Mouse (Mus musculus): ENCODE data around the gene Pxylp1. TPM values are rescaled to one million over a fixed set of nuclear protein-coding genes. Genes with fewer than 3 reads are reported as not detected.

Pxylp1 gene
- polyA plus RNA-seq, 1 experiment from 2014 or later, result 27.9 TPM

DNA sequence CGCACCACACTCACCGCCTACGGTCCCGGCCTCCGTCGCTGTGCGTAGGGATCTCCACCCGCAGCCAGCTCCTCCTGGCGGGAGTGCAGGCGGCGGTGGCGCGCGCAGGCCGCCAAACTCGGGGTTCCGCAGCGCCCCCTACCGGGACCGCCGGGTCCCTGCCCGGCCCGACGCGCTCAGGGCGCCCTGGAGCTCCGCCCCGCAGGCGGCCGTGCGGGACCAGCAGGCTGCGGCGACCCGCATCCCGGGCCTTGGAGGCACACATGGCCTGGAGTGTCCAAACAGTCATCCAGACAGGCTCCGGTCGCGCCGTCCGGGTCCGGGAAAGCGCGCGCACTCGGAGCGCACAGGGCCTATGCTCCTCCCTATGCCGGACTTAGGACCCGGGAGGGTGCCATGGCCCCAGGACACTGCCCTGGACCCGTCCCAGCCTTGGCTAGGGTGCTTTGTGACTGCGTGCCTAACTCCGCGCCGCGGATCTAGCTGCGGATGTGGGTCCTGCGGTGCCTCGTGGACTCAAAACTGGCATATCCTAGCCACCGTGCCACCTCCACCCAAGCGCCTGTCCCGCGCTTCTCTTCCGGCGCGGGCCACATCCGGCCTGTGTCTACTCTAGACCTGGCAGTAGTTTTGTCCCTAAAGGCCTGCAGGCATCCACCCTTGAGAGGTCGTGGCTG lies 3.0 kb downstream of the Pxylp1 start:
- Histone ChIP-seq H3K27ac (no peak overlapping the region), H3K27me3 (peaks cover 12% of the 10 kb centered on the region; the same call in 1 of the 2 replicates), H3K4me2 (peak overlapping the region; percentile 93), H3K36me3 (no peaks in the 10 kb centered on the region), H3K4me3 (peak overlapping the region; percentile 68), H3K9me3 (no peaks in the 10 kb centered on the region), H3K9ac (peak overlapping the region; percentile 76), H3K4me1 (peaks cover 17% of the 10 kb centered on the region)
- peak; percentile 73 for ATAC-seq (ENCODE audit: insufficient number of reproducible peaks, low FRiP score, low TSS enrichment, low read depth)
- under 1% methylated on average over 66 of the region's 66 CpGs for WGBS

GRCm38 (mm10) chr9:96888742-96889344 lies 3.6 kb downstream of the Pxylp1 start:
- H3K36me3 ChIP-seq, result no peaks in the 10 kb centered on the region
- peak; percentile 22; the same call in 1 of the 2 replicates for ATAC-seq (ENCODE audit: insufficient number of reproducible peaks, low FRiP score, low TSS enrichment, low read depth)
- WGBS, result under 1% methylated on average over 37 of the region's 37 CpGs

GRCm38 (mm10) chr9:96887954-96888353 lies 4.5 kb downstream of the Pxylp1 start:
- Histone ChIP-seq H3K27me3 (peaks cover 12% of the 10 kb centered on the region; the same call in 1 of the 2 replicates), H3K4me1 (peaks cover 17% of the 10 kb centered on the region), H3K36me3 (no peaks in the 10 kb centered on the region), H3K9me3 (no peaks in the 10 kb centered on the region), H3K27ac (no peak overlapping the region), H3K9ac (no peak overlapping the region), H3K4me2 (peak overlapping the region; percentile 93; the same call in 1 of the 2 replicates), H3K4me3 (peak overlapping the region; percentile 68)
- 30% methylated on average over 6 of the region's 6 CpGs for whole genome bisulfite sequencing
- ATAC-seq (ENCODE audit: insufficient number of reproducible peaks, low FRiP score, low TSS enrichment, low read depth), result no peak

More at GRCm38 (mm10) chr9:96888742-96889344, 3.6 kb downstream of the Pxylp1 start:
- H3K27me3 ChIP-seq, result peaks cover 12% of the 10 kb centered on the region; the same call in 1 of the 2 replicates
- peak overlapping the region; percentile 68 for H3K4me3 ChIP-seq
- H3K4me1 ChIP-seq, result peaks cover 17% of the 10 kb centered on the region
- peak overlapping the region; percentile 76 for H3K9ac ChIP-seq
- peak overlapping the region; percentile 93 for H3K4me2 ChIP-seq
- no peak overlapping the region for H3K27ac ChIP-seq
- H3K9me3 ChIP-seq, result no peaks in the 10 kb centered on the region

GRCm38 (mm10) chr9:96887492-96887891 lies 5.0 kb downstream of the Pxylp1 start:
- Histone ChIP-seq H3K4me2 (no peak overlapping the region), H3K27me3 (peaks cover 12% of the 10 kb centered on the region; the same call in 1 of the 2 replicates), H3K9me3 (no peaks in the 10 kb centered on the region), H3K9ac (no peak overlapping the region), H3K27ac (no peak overlapping the region), H3K4me1 (peaks cover 17% of the 10 kb centered on the region), H3K36me3 (no peaks in the 10 kb centered on the region), H3K4me3 (0 out of 2 replicates have a peak overlapping the region, but pooled peaks have one; percentile 68)
- no peak for ATAC-seq (ENCODE audit: insufficient number of reproducible peaks, low FRiP score, low TSS enrichment, low read depth)

GRCm38 (mm10) chr9:96885781-96886180 lies 6.7 kb downstream of the Pxylp1 start:
- Histone ChIP-seq H3K9ac (no peak overlapping the region), H3K27ac (no peak overlapping the region), H3K4me2 (no peak overlapping the region), H3K9me3 (no peaks in the 10 kb centered on the region), H3K4me3 (no peak overlapping the region), H3K36me3 (no peaks in the 10 kb centered on the region), H3K27me3 (peaks cover 11% of the 10 kb centered on the region; the same call in 1 of the 2 replicates), H3K4me1 (peaks cover 17% of the 10 kb centered on the region)
- 66% methylated on average over 3 of the region's 3 CpGs for WGBS
- no peak for ATAC-seq (ENCODE audit: insufficient number of reproducible peaks, low FRiP score, low TSS enrichment, low read depth)

- Histone ChIP-seq H3K4me2 (no peak overlapping the region), H3K9ac (no peak overlapping the region), H3K4me1 (peaks cover 1% of the 10 kb centered on the region; the same call in 1 of the 2 replicates), H3K4me3 (no peak overlapping the region), H3K27ac (no peak overlapping the region), H3K27me3 (peaks cover 5% of the 10 kb centered on the region; the same call in 1 of the 2 replicates), H3K9me3 (no peaks in the 10 kb centered on the region), H3K36me3 (no peaks in the 10 kb centered on the region)
- no peak for ATAC-seq (ENCODE audit: insufficient number of reproducible peaks, low FRiP score, low TSS enrichment, low read depth)
- 86% methylated on average over 20 of the region's 20 CpGs for WGBS
Measured at GRCm38 (mm10) chr9:96882496-96883265, 9.8 kb downstream of the Pxylp1 start.

DNA sequence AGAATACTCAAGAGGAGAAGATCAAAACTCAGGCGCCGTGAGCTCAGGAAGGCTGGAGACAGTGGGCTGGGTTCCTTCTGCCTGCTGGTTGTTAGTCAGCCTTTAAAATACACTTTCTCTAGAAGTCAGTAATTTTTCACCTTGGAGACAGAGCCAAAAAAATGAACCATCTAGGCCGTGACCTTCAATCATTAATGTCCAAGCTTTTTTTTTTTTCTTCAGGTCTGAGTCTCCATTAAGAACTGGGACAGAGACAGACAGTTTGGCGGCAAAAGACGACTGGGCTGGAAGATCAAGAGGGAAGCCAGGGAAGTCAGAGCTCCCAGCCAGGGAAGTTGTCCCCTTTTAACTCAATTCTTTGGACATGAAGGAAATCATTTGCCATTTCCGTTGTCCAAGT lies 10.6 kb downstream of the Pxylp1 start:
- no peaks in the 10 kb centered on the region for H3K4me1 ChIP-seq
- H3K4me3 ChIP-seq, result no peak overlapping the region
- H3K27me3 ChIP-seq, result 0 out of 2 replicates have a peak, but pooled peaks cover 1% of the 10 kb centered on the region
- no peaks in the 10 kb centered on the region for H3K36me3 ChIP-seq
- no peak for ATAC-seq (ENCODE audit: insufficient number of reproducible peaks, low FRiP score, low TSS enrichment, low read depth)
- 67% methylated on average over 6 of the region's 6 CpGs for WGBS
- no peaks in the 10 kb centered on the region for H3K9me3 ChIP-seq
- no peak overlapping the region for H3K4me2 ChIP-seq
- no peak overlapping the region for H3K9ac ChIP-seq
- no peak overlapping the region for H3K27ac ChIP-seq

- H3K9me3 ChIP-seq, result no peaks in the 10 kb centered on the region
- H3K27ac ChIP-seq, result no peak overlapping the region
- peaks cover 6% of the 10 kb centered on the region for H3K4me1 ChIP-seq
- no peak overlapping the region for H3K9ac ChIP-seq
- H3K4me3 ChIP-seq, result no peak overlapping the region
- H3K4me2 ChIP-seq, result no peak overlapping the region
- no peaks in the 10 kb centered on the region for H3K36me3 ChIP-seq
- ATAC-seq (ENCODE audit: insufficient number of reproducible peaks, low FRiP score, low TSS enrichment, low read depth), result no peak
- 81% methylated on average over 6 of the region's 6 CpGs for WGBS
- no peaks in the 10 kb centered on the region for H3K27me3 ChIP-seq
Measured at GRCm38 (mm10) chr9:96879024-96879423, 13.4 kb downstream of the Pxylp1 start.

GRCm38 (mm10) chr9:96878464-96878863 lies 14.0 kb downstream of the Pxylp1 start:
- Histone ChIP-seq H3K9ac (no peak overlapping the region), H3K27ac (no peak overlapping the region), H3K4me3 (no peak overlapping the region), H3K4me2 (no peak overlapping the region), H3K9me3 (no peaks in the 10 kb centered on the region), H3K36me3 (no peaks in the 10 kb centered on the region), H3K27me3 (no peaks in the 10 kb centered on the region), H3K4me1 (peaks cover 6% of the 10 kb centered on the region)
- 40% methylated on average over 4 of the region's 4 CpGs for WGBS
- ATAC-seq (ENCODE audit: insufficient number of reproducible peaks, low FRiP score, low TSS enrichment, low read depth), result no peak

DNA sequence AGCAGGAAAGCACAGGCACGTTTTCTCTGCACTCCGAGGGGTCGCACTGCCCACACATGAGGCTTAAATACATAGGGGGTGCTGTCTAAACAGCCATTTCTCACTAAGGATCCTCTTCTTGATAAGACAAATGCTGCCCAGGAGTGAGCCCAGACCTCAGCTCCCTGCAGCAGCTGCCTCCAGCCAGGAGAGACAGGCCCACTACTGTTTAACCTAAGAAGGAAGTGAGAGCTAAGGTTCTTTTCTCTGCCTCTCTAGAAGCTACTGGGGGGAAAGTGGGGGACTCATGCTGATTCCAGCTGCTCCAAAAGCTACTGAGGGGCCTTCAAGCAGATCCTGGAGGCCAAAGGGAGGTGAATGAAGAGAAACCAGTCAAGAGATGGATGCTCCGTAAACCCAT lies 16.8 kb downstream of the Pxylp1 start:
- H3K9me3 ChIP-seq, result no peaks in the 10 kb centered on the region
- no peak overlapping the region for H3K4me3 ChIP-seq
- H3K36me3 ChIP-seq, result no peaks in the 10 kb centered on the region
- H3K27me3 ChIP-seq, result no peaks in the 10 kb centered on the region
- no peak overlapping the region for H3K9ac ChIP-seq
- no peak overlapping the region for H3K27ac ChIP-seq
- H3K4me2 ChIP-seq, result no peak overlapping the region
- no peak for ATAC-seq (ENCODE audit: insufficient number of reproducible peaks, low FRiP score, low TSS enrichment, low read depth)
- H3K4me1 ChIP-seq, result peaks cover 6% of the 10 kb centered on the region
- 48% methylated on average over 4 of the region's 4 CpGs for WGBS

DNA sequence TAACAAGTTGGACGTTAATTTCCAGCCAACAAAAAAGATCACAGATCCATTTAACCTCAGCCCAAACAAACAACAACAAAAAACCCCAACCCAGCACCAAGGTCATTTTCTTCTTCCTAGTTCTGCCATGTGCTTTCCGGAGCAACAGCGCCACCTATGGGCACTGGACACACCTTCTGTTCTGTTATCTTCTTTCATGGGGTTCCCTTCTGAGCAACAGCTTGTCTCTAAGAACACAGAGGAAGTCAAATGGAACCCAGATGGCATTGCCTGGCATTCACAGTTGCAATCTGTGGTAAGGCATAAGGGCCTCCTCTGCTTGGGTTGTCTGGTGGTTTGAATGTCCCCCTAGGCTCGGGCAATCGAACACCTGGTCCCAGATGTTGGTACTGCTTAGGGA lies 19.4 kb downstream of the Pxylp1 start:
- Histone ChIP-seq H3K4me1 (peaks cover 10% of the 10 kb centered on the region), H3K36me3 (no peaks in the 10 kb centered on the region), H3K4me3 (no peak overlapping the region), H3K9me3 (no peaks in the 10 kb centered on the region), H3K27ac (no peak overlapping the region), H3K9ac (no peak overlapping the region), H3K4me2 (no peak overlapping the region), H3K27me3 (no peaks in the 10 kb centered on the region)
- 61% methylated on average over 5 of the region's 5 CpGs for WGBS
- no peak for ATAC-seq (ENCODE audit: insufficient number of reproducible peaks, low FRiP score, low TSS enrichment, low read depth)

GRCm38 (mm10) chr9:96870104-96870503 lies 22.4 kb downstream of the Pxylp1 start:
- ATAC-seq (ENCODE audit: insufficient number of reproducible peaks, low FRiP score, low TSS enrichment, low read depth), result peak; percentile 62; the same call in 1 of the 2 replicates
- Histone ChIP-seq H3K4me2 (no peak overlapping the region), H3K9me3 (no peaks in the 10 kb centered on the region), H3K36me3 (no peaks in the 10 kb centered on the region), H3K27me3 (no peaks in the 10 kb centered on the region), H3K9ac (no peak overlapping the region), H3K27ac (no peak overlapping the region), H3K4me1 (peaks cover 6% of the 10 kb centered on the region), H3K4me3 (no peak overlapping the region)
- 68% methylated on average over 8 of the region's 8 CpGs for WGBS

All from limb, embryonic 15.5 days (tissue).